Mouse (Mus musculus) frontal cortex, postnatal 14 days (tissue): ENCODE data around the gene Haao.

Experiments
- DNase-seq, 2 experiments: peaks; one replicate each; pipeline ENCODE4 v3.0.0; 2022; ENCODE audit warnings: low spot score in 2 of 2

Haao gene

GRCm38 (mm10) chr17:83847815-83848214, at the start of gene Haao:
TSS of gene Haao (minus strand) at chr17:83847963.
- no peak for DNase-seq

GRCm38 (mm10) chr17:83897361-83897799, 49.6 kb upstream of the Haao start:
- DNase-seq: no peak

GRCm38 (mm10) chr17:83896723-83897122, 49.0 kb upstream of the Haao start:
- DNase-seq: peak in 1 of 2 experiments; percentile 41

GRCm38 (mm10) chr17:83895321-83895770, 47.6 kb upstream of the Haao start:
- DNase-seq: no peak

- DNase-seq: no peak
Observed at GRCm38 (mm10) chr17:83893134-83893533, 45.4 kb upstream of the Haao start.

GRCm38 (mm10) chr17:83891864-83892263, 44.1 kb upstream of the Haao start:
- no peak for DNase-seq

- no peak for DNase-seq
Observed at GRCm38 (mm10) chr17:83890373-83890696, 42.6 kb upstream of the Haao start.

- DNase-seq: peak; percentile 39 to 54
Observed at GRCm38 (mm10) chr17:83889691-83890372, 42.1 kb upstream of the Haao start.

- DNase-seq: peak in 1 of 2 experiments; percentile 19
Observed at GRCm38 (mm10) chr17:83889329-83889690, 41.5 kb upstream of the Haao start.

- no peak for DNase-seq
Observed at GRCm38 (mm10) chr17:83887241-83887640, 39.5 kb upstream of the Haao start.

GRCm38 (mm10) chr17:83886395-83886794, 38.6 kb upstream of the Haao start:
- DNase-seq: no peak

- no peak for DNase-seq
Observed at GRCm38 (mm10) chr17:83885750-83886149, 38.0 kb upstream of the Haao start.

- DNase-seq: no peak
Observed at GRCm38 (mm10) chr17:83885021-83885582, 37.3 kb upstream of the Haao start.

- no peak for DNase-seq
Observed at GRCm38 (mm10) chr17:83882788-83883187, 35.0 kb upstream of the Haao start.

- DNase-seq: no peak
Observed at GRCm38 (mm10) chr17:83881071-83881470, 33.3 kb upstream of the Haao start.

GRCm38 (mm10) chr17:83880174-83880710, 32.5 kb upstream of the Haao start:
- no peak for DNase-seq

- DNase-seq: no peak
Observed at GRCm38 (mm10) chr17:83879631-83880030, 31.9 kb upstream of the Haao start.

- no peak for DNase-seq
Observed at GRCm38 (mm10) chr17:83874610-83875009, 26.8 kb upstream of the Haao start.

- no peak for DNase-seq
Observed at GRCm38 (mm10) chr17:83873363-83874141, 25.8 kb upstream of the Haao start.

- DNase-seq: peak; percentile 56 to 81
Observed at GRCm38 (mm10) chr17:83872806-83873348, 25.1 kb upstream of the Haao start.

- no peak for DNase-seq
Observed at GRCm38 (mm10) chr17:83871354-83871753, 23.6 kb upstream of the Haao start.

GRCm38 (mm10) chr17:83870385-83870784, 22.6 kb upstream of the Haao start:
- no peak for DNase-seq
